Mouse (Mus musculus): ENCODE measurements around the gene Gcnt2. TPM values are rescaled to one million over a fixed set of nuclear protein-coding genes. Genes with fewer than 3 reads are reported as not detected.

Gcnt2 gene
- polyA plus RNA-seq (2012; rRNA removed) (0.44 and 0.51 TPM in 2 replicates), polyA plus RNA-seq (2014; fragmentation: Nextera tagmentation; extraction: Ambion mirVana) (0.91 and 1.2 TPM in 2 replicates)

DNA sequence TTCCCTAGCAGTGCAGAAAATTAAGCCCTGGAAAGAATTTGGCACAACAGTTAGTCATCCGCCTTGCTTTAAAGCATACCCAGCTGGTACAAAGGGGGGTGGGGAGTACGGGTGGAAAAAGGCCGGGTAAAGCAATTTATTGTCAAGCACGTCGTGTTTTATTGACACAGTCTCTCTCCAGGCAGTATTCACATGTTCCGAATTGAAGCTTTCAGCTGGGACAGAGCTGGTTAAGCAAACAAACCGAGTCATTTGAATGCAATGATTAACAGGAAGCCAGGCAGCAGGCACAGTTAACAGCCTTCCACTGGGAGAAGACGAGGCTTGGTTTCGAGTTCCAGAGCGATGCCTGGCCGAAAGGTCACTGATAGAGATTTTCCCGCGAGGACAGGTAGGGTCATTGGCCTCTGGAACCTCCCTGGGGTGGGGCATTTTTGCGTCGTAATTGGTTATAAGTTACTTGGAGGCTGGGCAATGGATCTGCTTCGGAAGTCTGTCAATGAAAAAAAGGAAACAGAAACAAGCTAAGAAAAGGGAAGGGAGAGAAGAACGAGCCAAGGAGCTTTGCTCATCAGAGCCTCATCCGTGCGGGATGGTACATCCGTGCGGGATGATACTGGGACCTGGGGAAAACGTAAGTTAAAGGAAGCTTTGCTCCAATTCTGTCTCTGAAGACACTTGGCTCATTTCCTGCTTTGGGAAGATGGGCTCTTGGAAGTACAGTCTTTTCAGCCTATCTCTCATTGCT lies at the start of gene Gcnt2:
TSS of gene Gcnt2 (plus strand) at position 103 of the 748 bp plus-strand sequence.
- Histone ChIP-seq H3K4me3 (ENCODE audit: insufficient read depth in 1 of 2, low read depth in 2 of 2, low read length in 2 of 2) (peak within 1 kb of the TSS; percentile 28 to 60), H3K27me3 (ENCODE audit: control insufficient read depth, insufficient read depth, low read length) (no peaks in the 10 kb centered on the region), H3K4me2 (ENCODE audit: low read depth) (peak within 1 kb of the TSS; percentile 48), H3K27ac (no peak within 1 kb of the TSS), H3K4me1 (replicated peaks; ENCODE audit: control insufficient read depth in 2 of 2, insufficient read depth in 2 of 2, low read length in 1 of 2) (peaks cover 0 to 7% of the 10 kb centered on the region in 2 experiments; a peak in 2 of 4 replicates), H3K9ac (replicated peaks) (no peak within 1 kb of the TSS), H3K36me3 (replicated peaks; ENCODE audit: control insufficient read depth, insufficient read depth, low read depth) (no peaks in the 10 kb centered on the region), H3K9me3 (ENCODE audit: control insufficient read depth, low read length) (no peaks in the 10 kb centered on the region)
- ATAC-seq (ENCODE audit: insufficient read depth), result peak; percentile 80
- WGBS (ENCODE audit: insufficient replicate concordance), result 16% methylated on average over 22 of the region's 22 CpGs
- no peak for TF ChIP-seq CTCF (IDR thresholded peaks at IDR 0.05; ENCODE audit: low read depth)
- peak in 2 of 3 experiments; percentile 20 to 31 for DNase-seq (ENCODE audit: low read depth in 3 of 3, low spot score in 3 of 3)

DNA sequence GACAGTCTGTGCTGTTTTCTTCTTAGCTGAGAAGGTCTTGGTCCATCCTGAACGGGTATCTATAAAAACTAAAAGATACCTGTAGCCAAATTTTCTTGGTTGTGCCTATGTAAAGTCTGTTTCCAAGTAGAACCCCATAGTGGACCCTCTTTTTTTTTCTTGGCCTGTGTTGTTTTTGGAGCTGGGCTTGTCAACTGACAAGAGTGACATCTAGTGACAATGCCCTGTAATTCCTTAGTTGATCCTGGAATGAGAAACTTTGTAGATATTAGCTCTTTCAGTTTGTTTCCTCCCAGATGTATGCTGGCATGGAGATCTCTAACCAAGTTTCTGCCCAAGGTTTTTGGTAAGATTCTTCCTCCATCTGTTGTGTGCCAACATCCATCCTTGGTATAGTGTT lies 38.9 kb upstream of the Gcnt2 start:
- ATAC-seq (ENCODE audit: insufficient read depth) (no peak), DNase-seq (ENCODE audit: low read depth in 3 of 3, low spot score in 3 of 3) (no peak)

DNA sequence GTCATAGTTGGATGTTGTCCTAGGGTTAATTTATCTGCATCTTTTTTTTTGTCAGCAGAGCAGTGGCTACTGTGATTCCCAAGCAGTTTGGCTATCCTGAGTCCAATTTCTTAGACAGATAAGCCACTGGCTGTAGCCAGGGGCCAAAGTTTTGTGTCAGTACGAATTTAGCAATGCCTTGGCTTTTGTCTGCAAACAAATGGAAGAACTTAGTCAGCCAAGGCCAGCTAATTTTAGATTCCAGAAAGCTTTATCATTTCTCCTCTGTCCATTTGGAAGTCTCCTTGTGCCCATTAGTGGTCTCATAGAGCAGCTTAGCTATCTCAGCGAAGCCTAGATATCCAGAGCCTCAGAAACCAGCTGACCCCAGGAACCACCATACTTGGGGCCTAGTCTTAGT lies 37.6 kb upstream of the Gcnt2 start:
- no peaks in the 10 kb centered on the region for H3K4me1 ChIP-seq (replicated peaks; ENCODE audit: control insufficient read depth in 2 of 2, insufficient read depth in 2 of 2, low read length in 1 of 2)
- 42% methylated on average over 2 of the region's 2 CpGs for WGBS (ENCODE audit: insufficient replicate concordance)
- DNase-seq (ENCODE audit: low read depth in 3 of 3, low spot score in 3 of 3), result no peak
- no peak overlapping the region for H3K4me3 ChIP-seq (ENCODE audit: insufficient read depth in 1 of 2, low read depth in 2 of 2, low read length in 2 of 2)
- H3K4me2 ChIP-seq (ENCODE audit: low read depth), result no peak overlapping the region
- no peaks in the 10 kb centered on the region for H3K27me3 ChIP-seq (ENCODE audit: control insufficient read depth, insufficient read depth, low read length)
- H3K9ac ChIP-seq (replicated peaks), result no peak overlapping the region
- H3K36me3 ChIP-seq (replicated peaks; ENCODE audit: control insufficient read depth, insufficient read depth, low read depth), result no peaks in the 10 kb centered on the region
- no peak for TF ChIP-seq EP300 (IDR thresholded peaks at IDR 0.05; ENCODE audit: low read depth)
- TF ChIP-seq CTCF (IDR thresholded peaks at IDR 0.05; ENCODE audit: low read depth), result no peak
- H3K9me3 ChIP-seq (ENCODE audit: control insufficient read depth, low read length), result no peaks in the 10 kb centered on the region
- no peak for ATAC-seq (ENCODE audit: insufficient read depth)
- H3K27ac ChIP-seq, result no peak overlapping the region

More for the DNA sequence above, 38.9 kb upstream of the Gcnt2 start:
- H3K4me3 ChIP-seq (ENCODE audit: insufficient read depth in 1 of 2, low read depth in 2 of 2, low read length in 2 of 2), result no peak overlapping the region
- H3K9ac ChIP-seq (replicated peaks), result no peak overlapping the region
- no peaks in the 10 kb centered on the region for H3K4me1 ChIP-seq (replicated peaks; ENCODE audit: control insufficient read depth in 2 of 2, insufficient read depth in 2 of 2, low read length in 1 of 2)
- no peaks in the 10 kb centered on the region for H3K27me3 ChIP-seq (ENCODE audit: control insufficient read depth, insufficient read depth, low read length)
- H3K4me2 ChIP-seq (ENCODE audit: low read depth), result no peak overlapping the region
- no peak overlapping the region for H3K27ac ChIP-seq
- TF ChIP-seq CTCF (IDR thresholded peaks at IDR 0.05; ENCODE audit: low read depth), result no peak; the same call in 1 of the 2 replicates
- no peak for TF ChIP-seq EP300 (IDR thresholded peaks at IDR 0.05; ENCODE audit: low read depth)
- no peaks in the 10 kb centered on the region for H3K9me3 ChIP-seq (ENCODE audit: control insufficient read depth, low read length)
- H3K36me3 ChIP-seq (replicated peaks; ENCODE audit: control insufficient read depth, insufficient read depth, low read depth), result no peaks in the 10 kb centered on the region
- 21% methylated on average over 1 of the region's 1 CpGs for WGBS (ENCODE audit: insufficient replicate concordance)

DNA sequence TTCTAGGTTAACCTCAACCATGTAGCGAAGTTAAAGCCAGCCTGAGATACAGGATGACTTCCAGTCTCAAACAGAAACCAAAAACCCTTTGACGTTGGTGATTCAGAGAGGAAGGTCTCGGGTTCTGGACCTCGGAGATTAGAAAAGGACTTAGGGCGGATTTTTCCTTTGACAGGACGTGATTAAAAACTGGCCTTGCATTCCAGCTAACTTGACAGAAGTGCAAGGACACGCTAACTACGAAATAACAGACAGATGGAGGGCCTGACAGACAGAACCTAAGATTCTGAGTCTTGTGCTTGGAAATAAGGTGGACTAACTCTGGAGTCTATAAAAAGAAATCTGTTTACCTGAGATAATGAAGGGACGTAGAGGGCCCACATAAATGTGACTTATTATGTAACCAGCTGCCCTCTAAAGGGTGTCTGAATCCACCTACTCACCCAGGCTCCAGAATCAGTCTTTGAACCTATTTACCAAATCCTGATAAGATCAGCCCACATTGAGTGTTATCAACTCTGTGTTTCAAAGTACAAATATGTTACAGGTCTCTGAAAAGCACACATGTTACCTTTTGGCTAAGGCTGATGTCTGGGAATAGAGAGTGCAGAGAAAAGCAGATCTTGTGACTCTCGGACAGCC lies 18.3 kb upstream of the Gcnt2 start:
- DNase-seq (ENCODE audit: low read depth in 3 of 3, low spot score in 3 of 3), result peak; percentile 10 to 24 (median 23)
- ATAC-seq (ENCODE audit: insufficient read depth), result peak; percentile 48; the same call in 1 of the 2 replicates
- TF ChIP-seq CTCF (IDR thresholded peaks at IDR 0.05; ENCODE audit: low read depth) (no peak), EP300 (IDR thresholded peaks at IDR 0.05; ENCODE audit: low read depth) (no peak)
- H3K36me3 ChIP-seq (replicated peaks; ENCODE audit: control insufficient read depth, insufficient read depth, low read depth), result no peaks in the 10 kb centered on the region
- H3K4me2 ChIP-seq (ENCODE audit: low read depth), result no peak overlapping the region
- no peak overlapping the region; the same call in 1 of the 2 replicates for H3K27ac ChIP-seq
- H3K9ac ChIP-seq (replicated peaks), result no peak overlapping the region
- H3K27me3 ChIP-seq (ENCODE audit: control insufficient read depth, insufficient read depth, low read length), result no peaks in the 10 kb centered on the region
- H3K4me3 ChIP-seq (ENCODE audit: insufficient read depth in 1 of 2, low read depth in 2 of 2, low read length in 2 of 2), result no peak overlapping the region
- 40% methylated on average over 10 of the region's 10 CpGs for WGBS (ENCODE audit: insufficient replicate concordance)
- peaks cover 0 to 5% of the 10 kb centered on the region in 2 experiments; a peak in 1 of 4 replicates for H3K4me1 ChIP-seq (replicated peaks; ENCODE audit: control insufficient read depth in 2 of 2, insufficient read depth in 2 of 2, low read length in 1 of 2)
- H3K9me3 ChIP-seq (ENCODE audit: control insufficient read depth, low read length), result no peaks in the 10 kb centered on the region

DNA sequence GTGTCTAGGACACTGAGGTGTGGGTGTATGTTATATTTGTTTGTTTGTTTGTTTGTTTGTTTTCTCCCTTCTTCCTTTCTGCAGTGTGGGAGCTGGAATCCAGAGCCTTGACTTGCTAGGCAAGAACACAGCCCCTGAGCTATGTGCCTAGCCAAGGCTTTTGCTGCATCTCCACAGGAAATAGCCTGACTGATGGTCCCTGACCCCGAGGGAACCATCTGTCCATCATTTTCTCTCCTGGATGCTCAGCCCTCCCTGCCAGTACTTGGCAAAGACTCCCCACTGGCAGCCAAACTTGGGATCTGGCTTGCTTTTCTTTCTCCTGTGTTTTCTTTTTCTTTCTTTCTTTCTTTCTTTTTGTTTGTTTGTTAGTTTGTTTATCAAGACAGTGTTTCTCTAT lies 17.4 kb upstream of the Gcnt2 start:
- Histone ChIP-seq H3K4me2 (ENCODE audit: low read depth) (no peak overlapping the region), H3K27me3 (ENCODE audit: control insufficient read depth, insufficient read depth, low read length) (no peaks in the 10 kb centered on the region), H3K9me3 (ENCODE audit: control insufficient read depth, low read length) (no peaks in the 10 kb centered on the region), H3K36me3 (replicated peaks; ENCODE audit: control insufficient read depth, insufficient read depth, low read depth) (no peaks in the 10 kb centered on the region), H3K9ac (replicated peaks) (no peak overlapping the region), H3K4me1 (replicated peaks; ENCODE audit: control insufficient read depth in 2 of 2, insufficient read depth in 2 of 2, low read length in 1 of 2) (peaks cover 0 to 5% of the 10 kb centered on the region in 2 experiments; a peak in 1 of 4 replicates), H3K27ac (no peak overlapping the region), H3K4me3 (ENCODE audit: insufficient read depth in 1 of 2, low read depth in 2 of 2, low read length in 2 of 2) (no peak overlapping the region)
- no peak for DNase-seq (ENCODE audit: low read depth in 3 of 3, low spot score in 3 of 3)
- TF ChIP-seq EP300 (IDR thresholded peaks at IDR 0.05; ENCODE audit: low read depth), result no peak
- TF ChIP-seq CTCF (IDR thresholded peaks at IDR 0.05; ENCODE audit: low read depth), result no peak
- ATAC-seq (ENCODE audit: insufficient read depth), result no peak
- WGBS (ENCODE audit: insufficient replicate concordance), result 11% methylated on average over 1 of the region's 1 CpGs
